11 mouse cellular contexts compared by ENCODE assay signal in the genomic region with DNA sequence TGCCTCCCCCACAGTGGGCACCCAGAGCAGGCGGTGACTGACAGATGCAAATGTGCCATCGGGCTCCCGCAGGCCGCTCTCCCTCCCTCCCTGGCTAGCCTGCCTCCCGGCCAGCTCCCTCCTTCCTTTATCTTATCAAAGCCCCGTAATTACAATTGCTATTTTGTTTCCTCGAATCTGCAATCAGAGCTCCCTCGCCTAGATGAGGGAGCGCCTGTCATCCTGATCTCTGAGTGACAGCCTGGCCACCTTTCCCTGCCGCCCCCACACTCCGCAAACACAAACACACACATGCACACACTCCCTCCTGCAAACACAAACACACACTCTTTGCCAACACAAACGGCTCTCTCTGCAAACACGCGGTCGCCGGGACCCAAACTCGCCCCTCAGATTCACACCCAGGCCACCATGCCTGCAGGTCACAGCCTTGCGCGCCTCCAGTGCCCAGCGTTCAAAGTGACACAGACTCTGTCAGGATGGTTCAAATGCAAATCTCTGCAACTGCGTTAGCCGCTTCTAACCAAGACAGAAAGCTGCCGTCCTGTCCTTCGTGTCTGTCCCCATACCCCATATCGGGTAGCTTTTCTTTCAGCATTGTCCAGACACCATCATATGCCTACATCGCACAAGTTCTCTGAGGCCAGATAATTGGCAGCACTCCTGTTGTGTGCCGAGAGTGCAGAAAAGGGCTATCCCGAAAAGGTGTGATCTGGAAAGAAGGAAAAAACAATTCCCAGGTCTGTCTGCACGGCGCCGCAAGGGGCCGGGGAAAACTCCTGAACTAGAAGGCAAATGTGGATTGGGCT. TPM values are rescaled to one million over a fixed set of nuclear protein-coding genes. Genes with fewer than 3 reads are reported as not detected.
DNase-seq lines count a peak whose midpoint lies in the region; ATAC-seq lines count a peak whose summit lies in the region.
"Had no signal": no experiment of that assay in that cellular context is flagged by ENCODE, and none has a peak within 500 bp of the region (broad histone marks: within the 10 kb centered on the region; RNA-seq: fewer than 3 reads in every experiment).

No protein-coding gene starts in this region.

- H3K9me3 ChIP-seq in heart, embryonic 14.5 days (ENCODE audit: control insufficient read depth, low read length): no peaks in the 10 kb centered on the region
- H3K9me3 ChIP-seq in neural tube, embryonic 12.5 days: no peaks in the 10 kb centered on the region
- H3K9me3 ChIP-seq in neural tube, embryonic 15.5 days (replicated peaks): no peaks in the 10 kb centered on the region
- H3K9me3 ChIP-seq in hindbrain, embryonic 14.5 days (ENCODE audit: control insufficient read depth, low read length): no peaks in the 10 kb centered on the region
- no peaks in the 10 kb centered on the region for H3K9me3 ChIP-seq in stomach, embryonic 16.5 days (replicated peaks; ENCODE audit: control insufficient read depth, low read length)

- 2% methylated on average over 32 of the region's 32 CpGs for WGBS in heart, embryonic 14.5 days
- WGBS in neural tube, embryonic 12.5 days: 2% methylated on average over 32 of the region's 32 CpGs
- 4% methylated on average over 32 of the region's 32 CpGs for WGBS in neural tube, embryonic 15.5 days
- WGBS in hindbrain, embryonic 14.5 days: 3% methylated on average over 32 of the region's 32 CpGs
- WGBS in stomach, embryonic 16.5 days: 9% methylated on average over 32 of the region's 32 CpGs

- H3K27me3 ChIP-seq in heart, embryonic 14.5 days (ENCODE audit: control insufficient read depth, insufficient read depth, low read length): peaks cover 50% of the 10 kb centered on the region
- H3K27me3 ChIP-seq in neural tube, embryonic 12.5 days (replicated peaks): peaks cover 68% of the 10 kb centered on the region
- H3K27me3 ChIP-seq in neural tube, embryonic 15.5 days (replicated peaks): peaks cover 63% of the 10 kb centered on the region
- H3K27me3 ChIP-seq in hindbrain, embryonic 14.5 days (ENCODE audit: control insufficient read depth, insufficient read depth, low read length): peaks cover 60% of the 10 kb centered on the region
- H3K27me3 ChIP-seq in stomach, embryonic 16.5 days (ENCODE audit: control insufficient read depth, insufficient read depth, low read length): peaks cover 56% of the 10 kb centered on the region

- ATAC-seq in heart, embryonic 14.5 days (ENCODE audit: insufficient number of reproducible peaks, insufficient read depth, low FRiP score, low read depth): no peak
- no peak for ATAC-seq in neural tube, embryonic 12.5 days (ENCODE audit: low FRiP score, low read depth)
- no peak for ATAC-seq in neural tube, embryonic 15.5 days (ENCODE audit: low FRiP score)
- ATAC-seq in hindbrain, embryonic 14.5 days (ENCODE audit: low FRiP score): no peak
- no peak for ATAC-seq in stomach, embryonic 16.5 days (ENCODE audit: insufficient read depth, low FRiP score)
- ATAC-seq: activated CD4-positive, CD25-positive, alpha-beta regulatory T cell, adult 4 months had no signal

- peak overlapping the region in 1 of 2 experiments; percentile 19; a peak in 2 of 4 replicates for H3K4me3 ChIP-seq in heart, embryonic 14.5 days (ENCODE audit: control insufficient read depth in 1 of 2, insufficient read depth in 1 of 2, low read depth in 1 of 2, low read length in 2 of 2)
- H3K4me3 ChIP-seq in neural tube, embryonic 12.5 days: no peak overlapping the region
- H3K4me3 ChIP-seq in neural tube, embryonic 15.5 days (replicated peaks): no peak overlapping the region
- H3K4me3 ChIP-seq in hindbrain, embryonic 14.5 days (replicated peaks; ENCODE audit: low read length): 0 out of 2 replicates have a peak overlapping the region, but pooled peaks have one; percentile 4
- H3K4me3 ChIP-seq in stomach, embryonic 16.5 days (replicated peaks; ENCODE audit: low read length): peak overlapping the region; percentile 2; the same call in 1 of the 2 replicates

- 0 out of 2 replicates have a peak, but pooled peaks cover 3% of the 10 kb centered on the region for H3K36me3 ChIP-seq in heart, embryonic 14.5 days (ENCODE audit: control insufficient read depth, insufficient read depth, low read length)
- no peaks in the 10 kb centered on the region; the same call in 1 of the 2 replicates for H3K36me3 ChIP-seq in neural tube, embryonic 12.5 days
- no peaks in the 10 kb centered on the region for H3K36me3 ChIP-seq in neural tube, embryonic 15.5 days
- peaks cover 1% of the 10 kb centered on the region for H3K36me3 ChIP-seq in hindbrain, embryonic 14.5 days (replicated peaks; ENCODE audit: control insufficient read depth, insufficient read depth)
- H3K36me3 ChIP-seq in stomach, embryonic 16.5 days (ENCODE audit: control insufficient read depth, insufficient read depth, low read length): no peaks in the 10 kb centered on the region

- 0 out of 2 replicates have a peak overlapping the region, but pooled peaks have one; percentile 25 for H3K9ac ChIP-seq in heart, embryonic 14.5 days (ENCODE audit: low read length)
- H3K9ac ChIP-seq in neural tube, embryonic 12.5 days: no peak overlapping the region
- H3K9ac ChIP-seq in neural tube, embryonic 15.5 days (replicated peaks): no peak overlapping the region
- no peak overlapping the region for H3K9ac ChIP-seq in hindbrain, embryonic 14.5 days
- no peak overlapping the region for H3K9ac ChIP-seq in stomach, embryonic 16.5 days (ENCODE audit: low read length)

- DNase-seq in heart, postnatal 4 days: no peak
- DNase-seq in hindbrain, embryonic 14.5 days (ENCODE audit: low spot score): no peak
- no peak for DNase-seq in right cerebral cortex, postnatal 10 days (ENCODE audit: low spot score in 2 of 2)

- H3K4me2 ChIP-seq in heart, embryonic 14.5 days (ENCODE audit: low read length): peak overlapping the region; percentile 57
- 0 out of 2 replicates have a peak overlapping the region, but pooled peaks have one; percentile 2 for H3K4me2 ChIP-seq in neural tube, embryonic 12.5 days (replicated peaks)
- H3K4me2 ChIP-seq in neural tube, embryonic 15.5 days: no peak overlapping the region
- no peak overlapping the region for H3K4me2 ChIP-seq in hindbrain, embryonic 14.5 days (replicated peaks)
- 0 out of 2 replicates have a peak overlapping the region, but pooled peaks have one; percentile 8 for H3K4me2 ChIP-seq in stomach, embryonic 16.5 days (ENCODE audit: low read depth, low read length)

- no peak overlapping the region for H3K27ac ChIP-seq in heart, embryonic 14.5 days (replicated peaks in 1 of 2; ENCODE audit: control insufficient read depth in 1 of 2, insufficient read depth in 1 of 2, low read depth in 2 of 2, low read length in 2 of 2)
- H3K27ac ChIP-seq in neural tube, embryonic 12.5 days: no peak overlapping the region
- H3K27ac ChIP-seq in neural tube, embryonic 15.5 days (replicated peaks): no peak overlapping the region
- H3K27ac ChIP-seq in hindbrain, embryonic 14.5 days: no peak overlapping the region
- H3K27ac ChIP-seq in stomach, embryonic 16.5 days (ENCODE audit: low read length): no peak overlapping the region
- H3K27ac ChIP-seq: macrophage had no signal

- H3K4me1 ChIP-seq in heart, embryonic 14.5 days (ENCODE audit: control insufficient read depth in 2 of 2, insufficient read depth in 2 of 2, low read length in 2 of 2): peaks cover 26 to 38% of the 10 kb centered on the region in 2 experiments
- peaks cover 34% of the 10 kb centered on the region for H3K4me1 ChIP-seq in neural tube, embryonic 12.5 days
- H3K4me1 ChIP-seq in neural tube, embryonic 15.5 days: peaks cover 49% of the 10 kb centered on the region
- peaks cover 13% of the 10 kb centered on the region for H3K4me1 ChIP-seq in hindbrain, embryonic 14.5 days (replicated peaks; ENCODE audit: control insufficient read depth, insufficient read depth, low read length)
- peaks cover 28% of the 10 kb centered on the region for H3K4me1 ChIP-seq in stomach, embryonic 16.5 days (ENCODE audit: control insufficient read depth, insufficient read depth, low read length)

RNA-seq across cellular contexts. Expression of a gene that starts 2.8 kb away (rescaled TPM):
- 0.46 TPM in 1 of 2 replicates, not detected in the other for polyA plus RNA-seq in heart, embryonic 14.5 days (2014; fragmentation: Nextera tagmentation; extraction: Ambion mirVana)
- total RNA-seq in heart, postnatal 4 days (2021): under 1 TPM in 1 of 2 experiments, not detected in 1; 0.45 TPM
- not detected in 2 replicates for polyA plus RNA-seq in neural tube, embryonic 12.5 days (2016; fragmentation: Nextera tagmentation; extraction: Ambion mirVana)
- 0.13 and 0.31 TPM in 2 replicates for polyA plus RNA-seq in neural tube, embryonic 15.5 days (2015; fragmentation: Nextera tagmentation; extraction: Ambion mirVana)
- 0.19 and 0.25 TPM in 2 replicates for polyA plus RNA-seq in hindbrain, embryonic 14.5 days (2014; fragmentation: Nextera tagmentation; extraction: Ambion mirVana)
- not detected in 2 replicates for polyA plus RNA-seq in stomach, embryonic 16.5 days (2015; fragmentation: Nextera tagmentation; extraction: Ambion mirVana)
- total RNA-seq: common myeloid progenitor, adult 5-6 weeks; layer of hippocampus, postnatal 36 days had no signal
- polyA plus RNA-seq: activated CD4-positive, CD25-positive, alpha-beta regulatory T cell, adult 4 months; macrophage had no signal

RNA-seq across cellular contexts. Expression of a gene that starts 3.8 kb away (rescaled TPM):
- 9.8 and 10.2 TPM in 2 replicates for polyA plus RNA-seq in heart, embryonic 14.5 days (2014; fragmentation: Nextera tagmentation; extraction: Ambion mirVana)
- 10 to 100 TPM; 25.4 to 27.8 TPM for total RNA-seq in heart, postnatal 4 days (2021)
- 5.9 and 7.8 TPM in 2 replicates for polyA plus RNA-seq in neural tube, embryonic 12.5 days (2016; fragmentation: Nextera tagmentation; extraction: Ambion mirVana)
- polyA plus RNA-seq in neural tube, embryonic 15.5 days (2015; fragmentation: Nextera tagmentation; extraction: Ambion mirVana): 7.1 and 9.1 TPM in 2 replicates
- 6.9 and 7.2 TPM in 2 replicates for polyA plus RNA-seq in hindbrain, embryonic 14.5 days (2014; fragmentation: Nextera tagmentation; extraction: Ambion mirVana)
- 13.8 and 15.6 TPM in 2 replicates for polyA plus RNA-seq in stomach, embryonic 16.5 days (2015; fragmentation: Nextera tagmentation; extraction: Ambion mirVana)

RNA-seq across cellular contexts. Expression of a gene that starts 38.1 kb away (rescaled TPM):
- 47.0 and 47.1 TPM in 2 replicates for polyA plus RNA-seq in heart, embryonic 14.5 days (2014; fragmentation: Nextera tagmentation; extraction: Ambion mirVana)
- total RNA-seq in heart, postnatal 4 days (2021): 10 to 100 TPM; 82.8 to 89.2 TPM
- polyA plus RNA-seq in neural tube, embryonic 12.5 days (2016; fragmentation: Nextera tagmentation; extraction: Ambion mirVana): 102 and 109 TPM in 2 replicates
- 64.6 and 71.2 TPM in 2 replicates for polyA plus RNA-seq in neural tube, embryonic 15.5 days (2015; fragmentation: Nextera tagmentation; extraction: Ambion mirVana)
- polyA plus RNA-seq in hindbrain, embryonic 14.5 days (2014; fragmentation: Nextera tagmentation; extraction: Ambion mirVana): 88.2 and 95.4 TPM in 2 replicates
- 35.9 and 40.5 TPM in 2 replicates for polyA plus RNA-seq in stomach, embryonic 16.5 days (2015; fragmentation: Nextera tagmentation; extraction: Ambion mirVana)

Comparison
In these comparisons a context has a peak if more than half of its experiments do, and no peak if none do; other contexts are left out.
1. H3K4me2 ChIP-seq: peak in heart, embryonic 14.5 days (single experiment), neural tube, embryonic 12.5 days (single experiment) and stomach, embryonic 16.5 days (single experiment); none in neural tube, embryonic 15.5 days (single experiment) and hindbrain, embryonic 14.5 days (single experiment).
2. H3K4me3 ChIP-seq: peak in hindbrain, embryonic 14.5 days (single experiment) and stomach, embryonic 16.5 days (single experiment); none in neural tube, embryonic 12.5 days (single experiment) and neural tube, embryonic 15.5 days (single experiment).